Mouse (Mus musculus): Measurements from ENCODE around the gene Slc2a12. TPM values are rescaled to one million over a fixed set of nuclear protein-coding genes. Genes with fewer than 3 reads are reported as not detected.

The Slc2a12 gene
- polyA plus RNA-seq, 1 experiment from 2014 or later = 0.27 TPM

DNA sequence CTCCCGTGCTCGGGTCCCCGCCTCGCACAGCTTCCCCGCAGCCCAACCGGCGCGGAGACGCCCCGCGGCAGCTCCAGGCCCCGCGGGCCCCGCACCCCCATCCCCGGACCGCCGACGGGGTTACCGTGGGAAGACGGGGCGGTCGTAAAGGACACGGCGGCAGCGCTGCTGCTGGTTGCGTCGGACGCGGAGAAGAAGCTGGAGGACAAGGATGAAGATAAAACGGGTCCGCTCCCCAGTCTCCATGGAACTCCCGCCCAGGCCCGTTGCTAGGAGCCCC is 86.1 kb downstream of the Slc2a12 start:
- H3K27me3 ChIP-seq (replicated peaks; ENCODE audit: control insufficient read depth, insufficient read depth, low read length) = no peaks in the 10 kb centered on the region
- 1% methylated on average over 33 of the region's 33 CpGs for WGBS
- no peaks in the 10 kb centered on the region for H3K36me3 ChIP-seq (ENCODE audit: control insufficient read depth, insufficient read depth)
- H3K4me3 ChIP-seq (ENCODE audit: low read depth, low read length) = peak overlapping the region; percentile 99
- H3K9ac ChIP-seq (ENCODE audit: low read depth, low read length) = peak overlapping the region; percentile 80
- H3K4me1 ChIP-seq (replicated peaks; ENCODE audit: control insufficient read depth, insufficient read depth, low read length) = peaks cover 5% of the 10 kb centered on the region; the same call in 1 of the 2 replicates
- ATAC-seq = no peak
- H3K27ac ChIP-seq (ENCODE audit: low read depth, low read length) = peak overlapping the region; percentile 83
- TF ChIP-seq CTCF (IDR thresholded peaks at IDR 0.05; ENCODE audit: low read depth) = no peak
- peak overlapping the region; percentile 77 for H3K4me2 ChIP-seq (replicated peaks; ENCODE audit: low read depth)
- H3K9me3 ChIP-seq (ENCODE audit: control insufficient read depth) = no peaks in the 10 kb centered on the region

DNA sequence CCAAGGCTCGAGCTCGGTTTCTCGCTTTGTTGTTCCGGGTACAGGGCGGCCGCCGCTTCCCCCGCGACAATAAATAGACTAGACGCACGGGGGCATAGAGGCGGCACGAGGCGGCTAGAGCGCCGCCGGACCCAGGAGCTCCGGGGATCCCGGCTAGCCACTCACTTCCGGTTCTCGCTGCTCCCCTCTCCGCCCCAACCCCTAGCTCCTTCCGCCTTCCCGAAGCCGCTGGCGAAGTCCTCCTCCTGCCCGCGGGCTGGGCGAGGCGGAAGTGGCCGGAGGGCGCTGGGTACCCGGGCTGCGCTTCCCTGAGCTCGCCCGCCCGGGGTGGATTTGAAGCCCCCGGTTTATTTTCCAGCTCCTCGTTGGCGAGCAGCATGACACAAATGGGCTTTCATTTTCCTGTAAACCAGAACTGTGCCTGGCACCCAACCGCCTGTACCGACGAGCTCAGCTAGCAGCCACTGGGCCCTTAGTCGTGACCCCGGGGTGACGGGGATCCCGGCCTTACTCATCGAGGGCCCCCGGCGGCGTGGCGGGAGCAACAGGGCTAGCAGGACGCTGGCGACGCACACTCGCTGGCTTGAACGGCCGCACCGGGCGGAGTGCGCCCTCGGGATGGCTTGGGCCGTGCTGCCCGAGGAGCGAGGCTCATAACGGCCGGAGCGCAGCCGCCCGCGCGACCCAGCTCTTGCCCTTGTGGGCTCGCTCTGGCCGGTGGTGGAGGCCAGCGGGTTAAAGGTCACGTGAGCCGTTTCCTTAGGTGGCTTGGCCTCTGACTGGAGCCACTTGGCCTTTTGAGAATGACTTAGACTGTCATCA is 86.7 kb downstream of the Slc2a12 start, which contains the start of gene Tbpl1:
Tbpl1 (minus strand) TSS at position 667 of the 822 bp plus-strand sequence.
- Histone ChIP-seq H3K9me3 (ENCODE audit: control insufficient read depth) (no peaks in the 10 kb centered on the region), H3K36me3 (ENCODE audit: control insufficient read depth, insufficient read depth) (no peaks in the 10 kb centered on the region), H3K9ac (ENCODE audit: low read depth, low read length) (peak within 1 kb of the TSS; percentile 80), H3K4me3 (ENCODE audit: low read depth, low read length) (peak within 1 kb of the TSS; percentile 99), H3K4me2 (replicated peaks; ENCODE audit: low read depth) (peak within 1 kb of the TSS; percentile 77), H3K4me1 (replicated peaks; ENCODE audit: control insufficient read depth, insufficient read depth, low read length) (peaks cover 5% of the 10 kb centered on the region; the same call in 1 of the 2 replicates), H3K27me3 (replicated peaks; ENCODE audit: control insufficient read depth, insufficient read depth, low read length) (no peaks in the 10 kb centered on the region), H3K27ac (ENCODE audit: low read depth, low read length) (peak within 1 kb of the TSS; percentile 83)
- peak; percentile 49 for TF ChIP-seq CTCF (IDR thresholded peaks at IDR 0.05; ENCODE audit: low read depth)
- WGBS = under 1% methylated on average over 75 of the region's 77 CpGs
- peak; percentile 99 for ATAC-seq

DNA sequence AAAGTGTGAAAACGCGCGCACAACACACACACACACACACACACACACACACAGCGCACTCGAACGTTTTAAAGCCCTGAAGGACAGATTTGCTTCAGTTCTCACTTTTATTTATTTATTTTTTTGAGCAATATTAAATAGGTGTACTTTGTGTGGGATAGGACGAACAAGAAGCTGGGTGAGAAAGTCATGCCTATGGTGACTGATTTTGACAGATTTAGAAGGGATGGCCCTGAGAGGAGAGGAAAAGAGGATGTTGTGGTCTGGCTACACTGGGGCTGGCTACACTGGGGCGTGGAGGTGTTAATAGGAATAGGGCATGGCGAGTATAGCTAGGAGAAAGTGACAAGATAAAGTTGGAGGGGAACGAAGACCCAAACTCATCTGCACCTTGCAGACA is 87.4 kb downstream of the Slc2a12 start:
- Histone ChIP-seq H3K27me3 (replicated peaks; ENCODE audit: control insufficient read depth, insufficient read depth, low read length) (no peaks in the 10 kb centered on the region), H3K4me2 (replicated peaks; ENCODE audit: low read depth) (peak overlapping the region; percentile 77), H3K27ac (ENCODE audit: low read depth, low read length) (0 out of 2 replicates have a peak overlapping the region, but pooled peaks have one; percentile 83), H3K4me1 (replicated peaks; ENCODE audit: control insufficient read depth, insufficient read depth, low read length) (peaks cover 5% of the 10 kb centered on the region; the same call in 1 of the 2 replicates), H3K36me3 (ENCODE audit: control insufficient read depth, insufficient read depth) (no peaks in the 10 kb centered on the region), H3K9ac (ENCODE audit: low read depth, low read length) (peak overlapping the region; percentile 80; the same call in 1 of the 2 replicates), H3K4me3 (ENCODE audit: low read depth, low read length) (peak overlapping the region; percentile 99), H3K9me3 (ENCODE audit: control insufficient read depth) (no peaks in the 10 kb centered on the region)
- WGBS = 50% methylated on average over 10 of the region's 10 CpGs
- no peak for TF ChIP-seq CTCF (IDR thresholded peaks at IDR 0.05; ENCODE audit: low read depth)
- no peak for ATAC-seq

DNA sequence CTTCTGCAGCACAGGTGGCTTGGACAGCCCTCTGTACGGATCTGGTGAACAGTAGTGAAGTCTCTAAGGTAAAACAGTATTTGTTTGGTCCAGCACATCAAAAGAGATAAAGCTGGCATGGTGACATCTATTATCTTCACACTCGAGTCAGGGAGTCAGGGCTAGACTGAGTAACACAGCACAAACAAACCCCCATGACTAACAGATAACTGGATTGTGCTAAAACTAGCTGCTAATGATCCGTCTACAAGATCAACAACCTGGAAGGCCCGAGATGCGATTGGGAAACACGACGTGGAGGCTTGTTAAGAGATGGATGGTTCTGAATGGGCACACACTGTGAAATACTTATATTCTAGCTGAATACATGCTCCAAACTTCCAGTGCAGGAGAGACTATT is 101.1 kb downstream of the Slc2a12 start:
- H3K36me3 ChIP-seq (ENCODE audit: control insufficient read depth, insufficient read depth) = no peaks in the 10 kb centered on the region
- no peaks in the 10 kb centered on the region for H3K27me3 ChIP-seq (replicated peaks; ENCODE audit: control insufficient read depth, insufficient read depth, low read length)
- H3K4me3 ChIP-seq (ENCODE audit: low read depth, low read length) = no peak overlapping the region
- no peak overlapping the region for H3K9ac ChIP-seq (ENCODE audit: low read depth, low read length)
- TF ChIP-seq CTCF (IDR thresholded peaks at IDR 0.05; ENCODE audit: low read depth) = no peak
- H3K27ac ChIP-seq (ENCODE audit: low read depth, low read length) = no peak overlapping the region
- no peaks in the 10 kb centered on the region for H3K4me1 ChIP-seq (replicated peaks; ENCODE audit: control insufficient read depth, insufficient read depth, low read length)
- WGBS = 43% methylated on average over 7 of the region's 7 CpGs
- H3K4me2 ChIP-seq (replicated peaks; ENCODE audit: low read depth) = no peak overlapping the region
- H3K9me3 ChIP-seq (ENCODE audit: control insufficient read depth) = no peaks in the 10 kb centered on the region
- no peak for ATAC-seq

DNA sequence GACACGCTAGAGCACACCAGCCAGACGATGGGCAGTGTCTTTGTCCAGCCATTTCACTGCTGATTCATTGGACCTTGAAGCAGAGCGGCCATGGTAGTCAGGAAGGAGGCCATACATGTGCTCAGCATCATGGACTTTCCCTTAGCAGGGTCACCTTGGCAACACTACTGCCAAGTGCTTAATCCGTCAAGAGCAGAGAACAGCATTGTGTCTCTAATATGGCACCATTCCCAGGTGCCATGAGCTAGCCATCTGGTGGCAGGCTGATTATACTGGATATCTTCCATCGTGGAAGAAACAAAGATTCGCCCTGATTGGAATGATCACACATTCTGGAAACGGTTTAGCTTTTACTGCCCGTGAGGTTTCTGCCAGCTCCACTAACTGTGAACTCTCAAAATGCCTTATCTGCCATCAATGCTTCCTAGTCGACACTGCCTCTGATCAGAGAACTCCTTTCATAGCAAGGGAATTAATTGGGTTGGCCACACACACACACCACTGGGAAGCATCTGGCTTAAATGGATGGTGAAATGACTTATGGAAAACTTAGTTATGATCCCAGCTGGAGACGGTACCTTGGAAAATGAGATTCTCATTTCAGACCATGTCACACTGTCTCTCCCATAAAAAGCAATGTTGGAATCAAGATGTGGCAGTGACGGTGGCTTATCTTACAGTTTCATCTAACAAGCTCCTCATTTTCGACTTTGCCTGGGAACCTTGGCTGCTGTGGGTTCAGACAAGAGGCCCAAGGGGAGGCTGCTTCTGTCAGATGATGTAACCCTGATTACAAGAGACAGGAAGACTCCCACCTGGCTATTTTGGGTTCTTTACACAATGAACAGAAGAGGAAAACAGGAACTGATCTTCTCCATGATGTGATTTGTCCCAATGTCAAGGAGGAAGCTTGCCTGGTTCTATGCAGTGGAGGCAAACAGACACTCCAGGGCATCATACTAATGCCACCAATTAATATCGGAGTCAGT is 101.8 kb downstream of the Slc2a12 start:
- no peak overlapping the region for H3K4me2 ChIP-seq (replicated peaks; ENCODE audit: low read depth)
- H3K9me3 ChIP-seq (ENCODE audit: control insufficient read depth) = no peaks in the 10 kb centered on the region
- no peaks in the 10 kb centered on the region for H3K27me3 ChIP-seq (replicated peaks; ENCODE audit: control insufficient read depth, insufficient read depth, low read length)
- H3K9ac ChIP-seq (ENCODE audit: low read depth, low read length) = no peak overlapping the region
- H3K36me3 ChIP-seq (ENCODE audit: control insufficient read depth, insufficient read depth) = no peaks in the 10 kb centered on the region
- 63% methylated on average over 13 of the region's 13 CpGs for WGBS
- no peak overlapping the region for H3K27ac ChIP-seq (ENCODE audit: low read depth, low read length)
- no peaks in the 10 kb centered on the region for H3K4me1 ChIP-seq (replicated peaks; ENCODE audit: control insufficient read depth, insufficient read depth, low read length)
- ATAC-seq = no peak
- no peak for TF ChIP-seq CTCF (IDR thresholded peaks at IDR 0.05; ENCODE audit: low read depth)
- H3K4me3 ChIP-seq (ENCODE audit: low read depth, low read length) = no peak overlapping the region

DNA sequence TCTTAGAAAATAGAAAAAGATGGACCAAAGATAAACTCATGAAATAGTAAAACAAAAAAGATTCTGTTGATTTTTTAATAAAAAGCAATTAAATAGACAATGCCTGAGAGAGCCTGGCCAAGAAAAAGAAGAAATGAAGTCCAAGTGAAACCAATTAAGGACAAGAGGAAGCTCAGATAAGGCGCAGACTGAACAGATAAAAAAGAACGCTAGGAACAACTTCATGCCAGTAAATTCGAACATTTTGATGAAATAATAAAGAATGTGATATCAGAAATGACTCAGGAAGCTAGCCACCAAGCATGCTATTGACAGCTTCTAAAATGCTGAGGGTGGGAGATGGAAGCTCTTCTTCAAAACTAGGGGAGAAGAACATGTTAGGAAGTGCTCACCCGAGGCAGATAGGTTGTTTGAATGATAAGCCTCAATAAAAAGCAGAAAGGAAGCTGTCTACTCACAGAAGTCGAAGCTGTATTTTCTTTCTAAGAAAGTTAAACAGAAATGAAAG is 106.4 kb downstream of the Slc2a12 start:
- no peaks in the 10 kb centered on the region for H3K9me3 ChIP-seq (ENCODE audit: control insufficient read depth)
- no peak overlapping the region for H3K27ac ChIP-seq (ENCODE audit: low read depth, low read length)
- TF ChIP-seq CTCF (IDR thresholded peaks at IDR 0.05; ENCODE audit: low read depth) = no peak
- ATAC-seq = no peak
- H3K4me2 ChIP-seq (replicated peaks; ENCODE audit: low read depth) = no peak overlapping the region
- H3K27me3 ChIP-seq (replicated peaks; ENCODE audit: control insufficient read depth, insufficient read depth, low read length) = no peaks in the 10 kb centered on the region
- 50% methylated on average over 5 of the region's 5 CpGs for WGBS
- H3K4me1 ChIP-seq (replicated peaks; ENCODE audit: control insufficient read depth, insufficient read depth, low read length) = no peaks in the 10 kb centered on the region
- no peaks in the 10 kb centered on the region for H3K36me3 ChIP-seq (ENCODE audit: control insufficient read depth, insufficient read depth)
- H3K9ac ChIP-seq (ENCODE audit: low read depth, low read length) = no peak overlapping the region
- H3K4me3 ChIP-seq (ENCODE audit: low read depth, low read length) = no peak overlapping the region

Small RNA genes lying within 50 kb of the gene (microRNA-seq; reads per million reads assigned to microRNA genes)
- gene Mir7663 = not detected

Other genes with a start within 250 kb of the Slc2a12 start
- gene Tbpl1, start 86.9 kb downstream of the Slc2a12 start, polyA plus RNA-seq (2015; fragmentation: Nextera tagmentation; extraction: Ambion mirVana) = 36.2 and 37.0 TPM in 2 replicates
- 66.4 and 70.2 TPM in 2 replicates for gene Tcf21, start 175.2 kb downstream of the Slc2a12 start, polyA plus RNA-seq (2015; fragmentation: Nextera tagmentation; extraction: Ambion mirVana)